Mouse (Mus musculus) midbrain, postnatal 0 days (tissue): ENCODE measurements around the gene Glyr1. TPM values are rescaled to one million over a fixed set of nuclear protein-coding genes. Genes with fewer than 3 reads are reported as not detected.

Experiments used
- ATAC-seq: fragments of 200-750 bp; cut with Nextera tagmentation; 2 replicates; pipeline ENCODE4 v1.8.0; 2017; ENCODE audit warnings: moderate number of reproducible peaks, mild to moderate bottlenecking, moderate TSS enrichment, moderate library complexity; ENCODE audit not compliant: low FRiP score
- DNase-seq: peaks from one replicate; pipeline ENCODE4 v3.0.0-alpha.2; 2015; ENCODE audit warnings: low spot score
- H3K27ac ChIP-seq: fragments of 300-500 bp; sonication (generic); 2 replicates; pipeline ENCODE4 v1.5.1; 2014; ENCODE audit warnings: low read depth, mild to moderate bottlenecking, low read length, mixed read lengths
- H3K27me3 ChIP-seq: fragments of 300-500 bp; sonication (generic); 2 replicates; pipeline ENCODE4 v1.6.1; 2014; ENCODE audit warnings: low read length, control low read depth, mixed read lengths; ENCODE audit not compliant: insufficient read depth
- H3K36me3 ChIP-seq: fragments of 300-500 bp; sonication (generic); 2 replicates; pipeline ENCODE4 v1.6.1; 2014; ENCODE audit warnings: low read length, control low read depth, mixed read lengths; ENCODE audit not compliant: insufficient read depth
- H3K4me1 ChIP-seq: fragments of 300-500 bp; sonication (generic); 2 replicates; pipeline ENCODE4 v1.6.1; 2014; ENCODE audit warnings: mild to moderate bottlenecking, control low read depth, antibody characterized with exemption, low read length, mixed read lengths; ENCODE audit not compliant: insufficient read depth
- H3K4me2 ChIP-seq: fragments of 300-500 bp; sonication (generic); 2 replicates; pipeline ENCODE4 v1.6.1; 2014; ENCODE audit warnings: low read depth, mild to moderate bottlenecking, low read length, mixed read lengths; ENCODE audit not compliant: poor library complexity, severe bottlenecking
- H3K4me3 ChIP-seq: fragments of 300-500 bp; sonication (generic); 2 replicates; pipeline ENCODE4 v1.5.1; 2014; ENCODE audit warnings: low read depth, mild to moderate bottlenecking, low read length, moderate library complexity
- H3K9ac ChIP-seq: fragments of 300-500 bp; sonication (generic); replicated peaks from 2 replicates; pipeline ENCODE4 v1.6.1; 2014; ENCODE audit warnings: mild to moderate bottlenecking, low read length, moderate library complexity, mixed read lengths; ENCODE audit not compliant: poor library complexity, severe bottlenecking
- H3K9me3 ChIP-seq: fragments of 300-500 bp; sonication (generic); 2 replicates; pipeline ENCODE4 v1.6.1; 2016; ENCODE audit warnings: low read length, control low read depth
- CTCF ChIP-seq: IDR thresholded peaks from 2 replicates; pipeline ENCODE4 v1.5.1; 2016; ENCODE audit warnings: antibody characterized with exemption, mild to moderate bottlenecking
- WGBS: fragments of 180-500 bp; shearing (Covaris S2); extraction: QIAGEN DNeasy Blood & Tissue Kit; methylation state at CpG from one replicate; pipeline ENCODE4 v1.1.7; 2014; 5-methylcytosine and 5-hydroxymethylcytosine counted together
- polyA plus RNA-seq: library from polyadenylated mRNA; unstranded; fragments of >200 nt; fragmentation: Nextera tagmentation; extraction: Ambion mirVana; gene quantifications from 2 replicates; pipeline ENCODE4 v1.2.1, GENCODE M21; 2015
- total RNA-seq: library from RNA; depleted of rRNA; stranded (reverse); fragments of >200 nt; gene quantifications from 2 replicates; pipeline ENCODE4 v1.2.3, GENCODE M21; 2014

Gene Glyr1
- total and polyA plus RNA-seq, 2 experiments from 2014 or later, result 146 to 176 TPM

DNA sequence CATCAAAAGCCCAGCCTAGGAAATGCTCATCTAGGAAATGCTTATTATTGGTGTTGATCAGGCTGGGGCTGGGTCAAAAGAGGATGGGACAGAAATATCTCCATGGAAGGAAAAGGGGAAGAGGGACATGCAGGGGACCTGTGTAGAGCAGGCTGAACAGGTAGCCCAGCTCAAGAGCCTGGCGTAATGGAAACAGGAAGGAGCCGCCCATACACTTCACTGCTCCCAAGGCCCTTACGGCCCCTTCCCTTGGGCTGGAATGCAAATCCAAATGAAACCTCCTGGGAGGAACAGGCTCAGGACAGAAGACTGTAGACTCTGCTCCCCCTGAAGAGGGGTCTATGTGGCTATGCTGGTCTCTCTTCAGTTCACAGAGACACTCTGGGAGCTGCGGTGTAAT is 35.1 kb downstream of the Glyr1 start:
- H3K9me3 ChIP-seq, result no peaks in the 10 kb centered on the region
- H3K27me3 ChIP-seq, result no peaks in the 10 kb centered on the region
- peaks cover 7% of the 10 kb centered on the region; the same call in 1 of the 2 replicates for H3K4me1 ChIP-seq
- H3K36me3 ChIP-seq, result peaks cover 43% of the 10 kb centered on the region
- H3K27ac ChIP-seq, result peak overlapping the region; percentile 55; the same call in 1 of the 2 replicates
- 91% methylated on average over 4 of the region's 4 CpGs for WGBS
- no peak overlapping the region for H3K4me2 ChIP-seq
- ATAC-seq (no peak), DNase-seq (no peak)
- no peak overlapping the region for H3K9ac ChIP-seq
- no peak overlapping the region for H3K4me3 ChIP-seq
- TF ChIP-seq CTCF, result no peak

DNA sequence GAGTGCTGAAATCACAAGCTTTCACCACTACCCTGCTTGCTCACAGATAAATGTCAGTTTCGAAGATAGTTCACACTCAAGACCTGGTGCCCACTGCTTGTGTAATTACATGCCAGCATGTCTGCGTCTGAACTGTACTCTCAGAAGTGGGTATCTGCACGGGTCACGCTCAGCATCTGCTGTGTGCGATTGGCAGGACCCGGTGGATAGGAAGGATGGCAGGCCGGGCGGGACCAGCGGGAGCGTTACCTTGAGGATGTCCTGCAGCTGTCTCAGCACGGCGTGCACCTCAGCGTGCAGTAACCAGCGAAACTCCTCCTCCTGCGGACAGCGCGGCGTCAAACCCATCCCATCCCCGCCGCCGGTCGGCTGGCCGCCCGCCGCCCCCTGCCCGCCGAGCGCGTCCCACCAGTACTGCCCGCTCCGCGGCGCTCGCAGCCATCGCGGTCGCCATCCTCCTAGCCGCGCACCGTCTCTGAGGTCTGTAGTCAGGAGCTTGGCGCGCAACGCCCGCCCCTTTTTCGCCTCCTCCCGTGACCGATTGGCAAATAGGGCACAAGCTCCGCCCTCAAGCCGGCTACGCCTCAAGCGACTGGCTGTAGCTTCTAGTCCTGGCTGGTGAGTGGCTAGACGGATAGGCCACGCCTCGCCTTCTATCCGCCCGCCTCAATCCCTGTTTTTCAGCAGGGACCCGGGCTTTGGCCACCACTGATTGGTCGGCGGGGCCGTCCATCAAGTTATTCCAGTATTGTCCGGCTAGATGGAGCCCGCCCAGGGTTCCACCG is 36.4 kb downstream of the Glyr1 start, which contains the start of gene Rogdi:
TSS of gene Rogdi (minus strand) at position 500 of the 785 bp plus-strand sequence.
- H3K4me2 ChIP-seq, result peak within 1 kb of the TSS; percentile 67
- peaks cover 7% of the 10 kb centered on the region; the same call in 1 of the 2 replicates for H3K4me1 ChIP-seq
- DNase-seq, result peak; percentile 100
- peak; percentile 35 for TF ChIP-seq CTCF
- peak within 1 kb of the TSS; percentile 64 for H3K4me3 ChIP-seq
- ATAC-seq, result peak; percentile 98
- 1% methylated on average over 59 of the region's 63 CpGs for WGBS
- H3K27ac ChIP-seq, result peak within 1 kb of the TSS; percentile 76
- peaks cover 35% of the 10 kb centered on the region for H3K36me3 ChIP-seq
- H3K27me3 ChIP-seq, result no peaks in the 10 kb centered on the region
- no peaks in the 10 kb centered on the region for H3K9me3 ChIP-seq
- H3K9ac ChIP-seq, result peak within 1 kb of the TSS; percentile 71

DNA sequence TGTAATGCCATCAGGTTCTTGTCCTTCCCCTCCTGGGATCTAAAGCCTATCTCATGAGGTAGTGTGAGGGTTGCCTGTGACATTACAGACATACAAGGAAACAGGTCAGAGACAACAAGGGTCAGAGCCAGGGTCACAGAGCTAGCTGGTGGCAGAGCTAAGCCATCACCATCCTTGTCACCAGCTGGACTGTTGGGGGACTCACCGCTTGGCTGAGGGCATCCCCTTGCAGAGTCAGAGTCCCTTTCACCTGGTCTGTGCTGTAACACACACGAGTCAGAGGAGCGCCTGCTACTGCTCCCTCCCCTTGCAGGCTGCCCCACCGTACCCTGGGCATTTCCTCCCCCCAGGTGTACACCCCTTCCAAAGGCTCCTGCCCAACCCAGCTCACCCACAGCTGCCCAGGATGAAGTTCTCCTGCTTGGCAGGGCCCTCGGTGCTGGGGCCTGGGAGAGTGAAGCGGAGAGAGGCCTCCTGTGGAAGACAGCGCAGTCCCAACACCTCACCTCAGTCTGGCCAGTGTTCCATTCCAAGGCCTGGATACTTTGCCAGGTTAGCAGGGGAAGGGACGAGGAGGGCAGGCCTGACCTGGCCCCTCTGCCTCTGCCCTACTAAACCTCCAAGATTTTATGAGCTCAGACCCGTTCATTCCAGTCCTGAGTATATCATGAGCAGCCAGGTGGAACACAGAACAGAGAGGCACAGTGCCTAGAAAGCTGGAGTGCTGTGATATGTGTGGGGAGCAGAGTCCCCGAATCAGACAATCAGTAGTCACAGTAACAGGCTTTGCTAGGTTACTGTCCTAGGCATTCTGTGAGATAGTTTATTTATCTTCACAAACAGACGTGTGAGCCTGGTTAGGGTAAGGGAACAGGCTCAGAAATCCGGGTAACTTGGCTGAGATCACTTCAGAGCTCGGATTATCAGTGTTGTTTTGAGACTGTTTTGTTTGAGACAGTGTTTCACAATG is 37.3 kb downstream of the Glyr1 start:
- WGBS, result 52% methylated on average over 13 of the region's 13 CpGs
- Histone ChIP-seq H3K27ac (peak overlapping the region; percentile 76), H3K27me3 (no peaks in the 10 kb centered on the region), H3K9me3 (no peaks in the 10 kb centered on the region), H3K4me1 (peaks cover 7% of the 10 kb centered on the region; the same call in 1 of the 2 replicates), H3K4me3 (peak overlapping the region; percentile 64), H3K36me3 (peaks cover 29% of the 10 kb centered on the region), H3K4me2 (peak overlapping the region; percentile 67), H3K9ac (peak overlapping the region; percentile 71)
- ATAC-seq (no peak), DNase-seq (no peak)
- no peak for TF ChIP-seq CTCF

DNA sequence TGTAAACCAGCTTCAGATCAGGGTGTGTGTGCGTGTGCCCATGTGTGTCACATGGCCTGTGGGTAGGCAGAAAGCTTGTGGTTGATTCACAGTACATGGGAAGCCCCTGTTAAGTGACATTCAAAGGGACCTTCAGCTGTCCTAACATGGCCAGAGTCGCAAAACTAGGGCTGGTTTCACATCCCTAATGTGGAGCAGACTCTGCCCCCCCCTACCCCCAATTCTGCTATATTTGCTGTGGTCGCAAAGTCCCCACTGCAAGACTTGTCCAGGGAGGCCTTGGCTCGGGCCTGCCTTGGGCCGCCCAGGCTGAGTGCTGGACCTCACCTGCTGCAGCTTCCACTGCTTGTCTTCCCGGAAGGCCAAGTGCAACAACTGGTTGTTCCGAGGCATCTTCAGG is 38.4 kb downstream of the Glyr1 start:
- Histone ChIP-seq H3K4me3 (no peak overlapping the region), H3K9ac (no peak overlapping the region), H3K9me3 (no peaks in the 10 kb centered on the region), H3K4me2 (no peak overlapping the region), H3K36me3 (peaks cover 20% of the 10 kb centered on the region), H3K27me3 (no peaks in the 10 kb centered on the region), H3K27ac (no peak overlapping the region), H3K4me1 (peaks cover 7% of the 10 kb centered on the region; the same call in 1 of the 2 replicates)
- no peak for ATAC-seq
- TF ChIP-seq CTCF, result no peak
- WGBS, result 92% methylated on average over 7 of the region's 7 CpGs
- DNase-seq, result no peak

DNA sequence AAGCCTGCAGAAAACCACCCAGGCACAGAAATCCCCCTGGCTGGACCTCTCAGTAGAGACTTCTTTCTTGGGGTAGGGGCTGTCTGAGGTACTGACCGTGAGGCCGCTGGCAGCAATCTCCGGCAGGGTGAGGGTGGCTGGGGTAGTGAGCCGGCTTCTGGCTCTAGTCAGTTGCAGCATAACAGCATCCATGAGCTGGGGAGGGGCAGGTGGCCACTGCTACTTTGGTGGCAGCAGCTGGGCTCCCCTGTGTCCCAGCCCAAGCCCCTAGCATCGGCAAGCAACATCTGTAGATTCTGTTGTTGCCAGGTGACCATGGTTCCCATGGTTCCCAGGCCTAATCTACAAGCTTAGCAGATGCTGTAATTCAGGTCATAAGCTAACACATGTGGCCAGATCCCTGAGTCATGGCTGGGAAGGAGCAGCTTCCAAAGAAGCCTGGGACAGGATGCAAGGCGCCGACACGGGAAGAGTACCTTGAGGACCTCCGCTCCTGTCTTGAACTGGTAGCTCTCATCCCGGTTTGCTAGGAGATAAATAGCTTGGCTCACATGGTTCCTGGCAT is 39.2 kb downstream of the Glyr1 start:
- H3K27me3 ChIP-seq, result no peaks in the 10 kb centered on the region

More for the DNA sequence above, 39.2 kb downstream of the Glyr1 start:
- H3K27ac ChIP-seq, result no peak overlapping the region
- WGBS, result 80% methylated on average over 10 of the region's 10 CpGs
- ATAC-seq (no peak), DNase-seq (peak; percentile 15)
- no peak overlapping the region for H3K9ac ChIP-seq
- H3K4me3 ChIP-seq, result no peak overlapping the region
- peaks cover 13% of the 10 kb centered on the region for H3K36me3 ChIP-seq
- no peak for TF ChIP-seq CTCF
- H3K4me2 ChIP-seq, result no peak overlapping the region
- peaks cover 7% of the 10 kb centered on the region; the same call in 1 of the 2 replicates for H3K4me1 ChIP-seq
- no peaks in the 10 kb centered on the region for H3K9me3 ChIP-seq
